Mouse (Mus musculus) right cerebral cortex, postnatal 36 days (tissue): ENCODE results near the gene Aph1a.
"Not testable (repeated sequence)": the region's sequence is repeated elsewhere in the genome, so short reads cannot be mapped to it uniquely, and the experiment has no call there.

ENCODE experiments used
- DNase-seq, 2 experiments: peaks; one replicate each; pipeline ENCODE4 v3.0.0; 2022; ENCODE audit warnings: low spot score in 2 of 2, mixed read lengths in 1 of 2

The Aph1a gene

GRCm38 (mm10) chr3:95887596-95887995 lies 6.2 kb upstream of the Aph1a start:
- DNase-seq = no peak

GRCm38 (mm10) chr3:95889664-95890063 lies 4.1 kb upstream of the Aph1a start:
- no peak for DNase-seq

- no peak for DNase-seq
Measured at GRCm38 (mm10) chr3:95891211-95892065, 2.3 kb upstream of the Aph1a start, which contains the start of gene BC028528. Gene BC028528, minus strand, starts transcription at chr3:95892005.

GRCm38 (mm10) chr3:95892066-95893052 lies 1.4 kb upstream of the Aph1a start:
- no peak for DNase-seq

GRCm38 (mm10) chr3:95893126-95893525 lies 643 bp upstream of the Aph1a start:
- no peak for DNase-seq

- no peak for DNase-seq
Measured at GRCm38 (mm10) chr3:95894317-95895160, 770 bp downstream of the Aph1a start.

- not testable (repeated sequence) for DNase-seq
Measured at GRCm38 (mm10) chr3:95895501-95895900, 1.7 kb downstream of the Aph1a start.

GRCm38 (mm10) chr3:95899800-95900524 lies 6.2 kb downstream of the Aph1a start:
- DNase-seq = no peak

- no peak for DNase-seq
Measured at GRCm38 (mm10) chr3:95901616-95902372, 8.0 kb downstream of the Aph1a start.

- DNase-seq = no peak
Measured at GRCm38 (mm10) chr3:95902373-95902625, 8.5 kb downstream of the Aph1a start.

GRCm38 (mm10) chr3:95902643-95903042 lies 8.9 kb downstream of the Aph1a start:
- no peak for DNase-seq

- DNase-seq = no peak
Measured at GRCm38 (mm10) chr3:95903753-95904502, 10.2 kb downstream of the Aph1a start.

GRCm38 (mm10) chr3:95904568-95904967 lies 10.8 kb downstream of the Aph1a start, which contains the start of gene Car14:
Gene Car14, minus strand, starts transcription at chr3:95904691.
- no peak for DNase-seq

GRCm38 (mm10) chr3:95905146-95905939 lies 11.6 kb downstream of the Aph1a start:
- peak in 1 of 2 experiments; percentile 60 for DNase-seq

GRCm38 (mm10) chr3:95905940-95906492 lies 12.2 kb downstream of the Aph1a start:
- no peak for DNase-seq

GRCm38 (mm10) chr3:95906860-95907259 lies 13.1 kb downstream of the Aph1a start:
- no peak for DNase-seq

- no peak for DNase-seq
Measured at GRCm38 (mm10) chr3:95907613-95908012, 13.8 kb downstream of the Aph1a start.

GRCm38 (mm10) chr3:95914706-95915105 lies 20.9 kb downstream of the Aph1a start:
- no peak for DNase-seq
